Mouse (Mus musculus) c-Kit-positive CD71-positive TER-119-positive erythroid progenitor cells, embryonic 14.5 days (primary cell): ENCODE results near the gene Kcnmb4.

Experiments used
- DNase-seq: peaks from one replicate; pipeline ENCODE4 v3.0.0-alpha.2; 2013; ENCODE audit warnings: low spot score

Kcnmb4 gene

DNA sequence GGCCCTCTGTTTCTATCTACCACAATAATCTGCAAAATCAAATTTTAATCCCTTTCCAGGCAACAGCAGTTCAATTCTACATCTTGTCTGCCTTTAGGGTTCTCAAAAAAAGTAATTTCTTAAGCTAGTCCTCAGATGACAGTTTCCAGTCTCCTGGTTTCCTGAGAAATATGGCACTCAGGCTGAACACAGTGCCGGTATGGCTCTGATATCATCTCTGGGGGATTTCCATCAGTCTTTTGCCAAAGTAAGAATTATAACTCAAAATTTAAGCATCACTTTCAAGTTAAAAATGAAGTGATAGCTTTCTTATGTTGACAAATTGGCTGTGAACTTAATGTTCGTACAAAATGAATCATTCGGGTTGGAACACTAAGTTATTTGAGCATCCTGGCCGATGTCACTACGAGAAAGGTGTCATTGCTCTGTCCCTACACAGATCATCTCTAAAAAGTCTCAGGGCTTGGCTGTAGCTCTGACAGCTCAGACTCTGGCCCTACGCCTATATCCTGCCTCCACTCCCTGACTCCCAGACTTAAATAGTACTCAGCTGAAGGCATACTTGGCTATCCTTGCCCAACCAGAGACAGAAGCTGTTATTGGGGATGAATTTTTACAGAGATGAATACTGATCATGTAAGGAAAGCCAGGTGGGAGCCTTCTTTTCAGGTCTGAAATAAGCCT is 70.8 kb downstream of the Kcnmb4 start:
- no peak for DNase-seq

DNA sequence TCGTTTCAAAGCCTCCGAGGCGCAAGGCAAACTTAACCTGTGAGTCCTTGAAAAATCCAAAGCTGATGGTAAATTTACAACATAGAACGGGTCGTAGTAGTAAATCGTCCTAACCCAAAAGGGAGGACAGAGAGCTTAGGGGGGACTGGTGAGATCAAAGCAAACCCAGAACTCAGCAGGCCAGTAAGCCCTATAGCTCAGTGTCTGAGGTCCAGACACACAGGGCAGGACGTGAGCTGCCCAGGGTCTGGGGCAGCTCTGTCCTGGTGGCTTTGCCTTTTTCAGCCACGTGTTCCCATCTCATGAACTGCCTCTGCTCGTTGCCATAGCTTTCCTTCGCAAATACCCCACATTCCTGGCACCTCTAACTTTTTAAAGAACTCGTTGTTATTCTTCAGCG is 75.7 kb downstream of the Kcnmb4 start:
- DNase-seq, result no peak

DNA sequence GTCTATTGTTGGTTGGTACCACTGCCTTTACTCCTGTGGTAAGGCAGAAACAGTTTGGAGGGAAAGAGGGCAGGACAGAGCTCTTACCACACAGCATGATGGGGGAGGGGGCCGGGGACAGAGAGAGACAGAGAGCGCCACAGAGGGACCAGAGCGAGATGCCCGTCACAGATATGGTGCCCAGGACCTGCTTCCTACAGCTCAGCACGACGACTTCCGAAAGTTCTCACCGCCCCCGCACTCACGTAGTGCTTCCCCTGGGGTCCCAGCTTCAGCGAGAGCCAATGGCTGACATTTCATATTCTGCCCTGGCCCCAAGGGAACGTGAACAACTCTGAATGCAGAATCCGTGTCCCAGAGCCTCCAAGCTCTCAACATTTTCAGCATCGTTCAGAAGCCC is 76.1 kb downstream of the Kcnmb4 start:
- no peak for DNase-seq

DNA sequence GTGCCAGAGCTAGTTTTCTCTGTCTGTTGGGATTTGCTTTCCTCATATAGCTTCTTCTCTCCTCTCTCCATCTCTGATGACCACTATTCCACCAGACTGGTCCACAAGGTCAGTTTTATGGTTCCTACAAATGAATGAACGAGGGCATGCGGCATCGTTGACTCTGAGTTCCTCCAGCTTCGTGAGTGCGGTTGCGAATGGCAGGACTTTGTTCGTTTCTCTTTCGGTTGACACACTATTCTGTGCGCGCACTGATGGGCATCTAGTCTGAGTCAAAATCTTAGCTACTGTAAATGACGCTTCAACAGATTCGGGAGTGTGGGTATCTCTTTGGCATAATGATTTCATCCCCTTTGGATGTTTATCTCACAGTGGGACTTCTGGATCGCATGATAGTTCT is 76.7 kb downstream of the Kcnmb4 start:
- DNase-seq, result no peak

DNA sequence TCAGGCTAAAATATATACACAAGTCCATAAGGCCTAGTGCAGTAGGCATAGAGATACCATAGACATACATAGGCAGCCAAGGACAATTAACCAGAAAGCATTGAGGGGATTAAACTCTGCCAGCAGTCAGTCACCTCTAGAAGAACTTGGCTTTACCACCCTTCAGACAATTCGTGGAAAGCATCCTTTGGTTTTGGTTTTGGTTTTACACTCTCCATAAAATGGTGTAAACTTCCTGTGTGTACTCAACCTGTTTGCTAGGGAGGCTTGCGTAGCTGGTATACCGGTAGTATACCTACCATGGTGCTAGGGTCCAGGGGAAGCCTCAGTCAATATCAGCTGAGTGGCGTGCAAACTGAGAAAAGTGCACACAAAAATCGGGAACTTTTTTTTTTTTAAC is 77.4 kb downstream of the Kcnmb4 start:
- DNase-seq, result no peak

DNA sequence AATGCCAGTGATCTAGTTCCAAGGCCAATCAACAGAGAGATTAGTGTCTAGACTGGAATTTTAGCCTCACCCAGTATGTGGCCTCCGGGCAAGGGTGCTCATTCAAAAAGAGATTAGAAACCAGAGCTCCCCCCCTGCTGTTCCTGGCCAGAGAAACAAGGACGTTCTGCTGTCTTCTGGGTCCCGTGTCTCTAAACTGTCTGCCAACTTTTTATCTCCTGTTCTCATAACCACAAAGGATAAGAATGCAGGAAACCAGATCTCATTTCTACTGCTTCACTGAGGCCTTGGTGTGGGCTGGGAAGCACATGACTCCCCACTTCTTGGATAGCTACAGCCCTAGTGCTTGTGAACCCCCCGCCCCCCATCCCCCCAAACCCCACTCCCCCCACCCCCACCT is 79.1 kb downstream of the Kcnmb4 start:
- no peak for DNase-seq

DNA sequence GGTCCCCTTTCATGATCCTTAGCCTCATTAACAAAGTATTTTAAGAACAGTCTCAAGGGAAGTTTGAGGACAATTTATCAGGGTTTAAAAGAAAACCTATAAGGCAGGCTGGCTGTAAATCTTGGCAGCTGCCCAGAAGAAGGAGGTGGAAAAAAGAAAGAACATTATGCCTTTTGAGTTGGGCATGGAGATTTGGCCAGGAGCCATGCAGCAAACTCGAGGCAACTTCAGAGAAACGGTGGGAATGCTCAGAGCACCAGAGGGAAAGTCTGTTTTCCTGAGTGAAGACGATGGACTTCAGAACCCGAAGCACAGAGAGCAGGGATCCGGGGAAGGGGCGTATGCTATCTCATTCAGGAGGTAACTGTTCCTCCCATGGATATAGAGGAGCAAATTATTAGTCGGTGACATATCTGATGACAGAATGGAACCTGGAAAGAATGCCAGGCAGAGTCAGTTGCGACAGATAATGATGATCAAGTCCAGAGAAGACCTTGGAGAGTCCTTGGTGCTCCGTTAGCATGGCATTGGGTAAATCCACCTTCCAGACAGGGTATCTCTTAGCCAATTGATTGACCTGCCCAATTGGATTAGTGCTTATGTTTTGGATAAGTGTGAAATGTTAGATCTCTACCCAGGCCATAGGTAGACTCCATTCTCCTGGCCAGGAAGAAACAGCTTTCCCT is 79.7 kb downstream of the Kcnmb4 start:
- no peak for DNase-seq

DNA sequence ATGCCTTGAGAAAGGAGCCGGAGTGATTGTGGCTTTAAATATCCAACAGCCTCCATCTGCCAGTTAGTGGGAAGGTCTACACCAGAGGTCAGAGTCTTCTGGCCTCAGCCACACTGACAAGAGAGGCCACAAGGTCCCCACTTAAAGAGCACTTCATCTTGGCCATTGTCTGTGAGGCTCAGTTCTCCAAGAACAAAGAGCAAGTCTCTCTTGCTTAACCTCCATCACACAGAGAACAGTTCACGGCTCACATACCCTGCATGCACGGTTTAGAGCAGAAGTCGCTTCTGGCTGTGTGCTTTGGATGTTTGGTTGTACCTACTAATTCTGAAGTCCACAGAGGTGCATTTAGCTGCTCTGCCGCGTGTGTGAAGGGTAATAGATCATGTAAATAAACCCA is 84.8 kb downstream of the Kcnmb4 start:
- no peak for DNase-seq

DNA sequence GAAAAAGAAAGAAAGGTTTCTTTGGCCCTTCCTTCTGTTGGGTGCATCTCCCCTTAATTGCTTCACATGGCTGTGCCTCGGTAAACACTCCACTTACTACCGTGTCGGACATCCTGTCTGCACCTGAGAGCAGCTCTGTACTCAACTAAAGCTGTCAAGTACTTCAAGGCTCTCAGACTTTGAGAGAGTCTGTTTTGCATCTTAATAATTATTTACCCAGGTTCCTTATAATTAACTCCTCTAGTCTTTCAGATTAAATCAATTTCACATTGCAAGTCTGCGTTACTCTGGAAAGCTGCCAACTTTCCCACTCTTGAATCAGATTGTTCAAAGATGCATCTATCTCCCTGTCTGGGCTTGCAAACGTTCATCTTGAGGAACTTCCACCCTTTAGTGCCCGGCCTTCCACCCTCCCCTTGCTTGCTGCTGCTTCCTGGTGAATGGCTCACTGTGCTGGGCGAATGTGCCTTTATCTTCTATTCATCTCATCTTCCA is 87.2 kb downstream of the Kcnmb4 start:
- no peak for DNase-seq

DNA sequence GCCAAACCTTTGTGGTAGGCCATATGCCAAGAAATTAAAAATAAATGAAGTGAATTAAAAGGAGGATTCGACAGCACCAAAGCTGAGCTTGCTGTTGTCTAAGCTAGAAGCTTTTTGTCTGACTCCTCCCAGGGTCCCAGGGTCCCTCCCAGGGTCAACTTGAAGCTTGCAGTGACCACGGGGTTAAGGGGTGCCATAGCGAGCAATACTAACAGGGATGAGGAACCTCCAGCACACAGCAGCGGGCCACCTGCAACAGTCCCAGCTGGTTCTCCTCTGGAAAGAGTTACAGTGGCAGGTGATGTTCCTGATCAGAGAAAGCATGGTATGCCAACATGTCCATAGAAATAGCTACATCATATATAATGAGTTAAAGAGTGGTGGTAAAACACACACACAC is 89.3 kb downstream of the Kcnmb4 start:
- no peak for DNase-seq

DNA sequence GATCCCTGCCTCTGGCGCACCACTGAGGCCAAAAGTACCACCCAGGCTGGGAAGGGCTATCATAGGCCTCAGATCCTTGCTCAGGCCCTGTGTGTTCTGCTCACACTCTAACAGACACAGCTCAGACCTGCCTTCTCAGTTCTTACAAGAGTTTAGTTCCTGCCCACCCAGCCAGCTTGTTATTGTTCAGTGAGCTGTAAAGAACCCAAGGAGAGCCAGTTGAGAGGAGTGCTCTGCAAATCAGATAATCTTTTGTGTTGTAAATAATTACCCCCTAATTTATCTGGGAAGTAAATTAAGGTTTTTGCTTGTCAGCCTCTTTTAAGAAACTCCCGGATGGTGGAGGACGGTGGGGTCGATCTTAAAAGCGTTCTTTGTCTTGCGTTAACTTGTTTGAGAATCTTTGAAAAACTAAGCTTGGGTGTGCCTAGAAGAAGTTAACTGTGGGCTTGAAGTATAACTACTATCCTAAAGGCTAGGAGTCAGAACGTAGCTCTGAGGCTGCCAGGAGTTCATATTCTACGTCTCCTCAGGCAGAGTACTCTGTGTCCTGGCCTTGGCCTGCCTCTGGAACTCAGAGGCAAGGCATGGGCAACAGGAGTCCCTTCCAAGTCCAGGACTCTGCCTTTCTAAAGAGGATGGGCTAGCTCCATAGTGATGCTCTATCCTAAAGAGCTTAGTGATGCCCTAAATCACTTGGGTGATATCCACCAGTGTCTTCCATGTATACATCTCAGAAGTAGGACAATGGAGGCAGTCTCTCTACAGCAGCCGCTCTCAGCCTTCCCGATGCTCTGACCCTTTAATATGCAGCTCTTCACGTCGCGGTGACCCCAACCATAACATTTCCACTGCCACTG is 90.6 kb downstream of the Kcnmb4 start:
- no peak for DNase-seq

DNA sequence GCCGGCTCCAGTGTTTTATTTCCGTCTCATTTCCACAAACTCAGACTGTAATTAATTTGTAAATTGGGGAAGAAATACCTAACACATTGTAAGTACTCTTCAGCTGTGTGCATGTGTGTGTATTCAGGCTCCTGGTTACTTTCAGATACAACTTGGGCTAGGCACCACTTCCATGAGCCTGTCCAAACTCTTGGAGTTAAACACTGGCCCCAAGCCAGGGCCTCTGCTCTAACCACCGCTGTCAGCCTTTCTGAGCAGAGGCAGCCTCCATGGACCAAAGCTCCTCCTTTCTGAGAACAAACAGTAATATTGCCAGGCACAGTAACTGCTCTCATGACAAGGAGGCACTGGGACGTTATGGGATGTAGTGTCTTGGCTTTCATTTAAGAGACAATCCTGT is 96.8 kb downstream of the Kcnmb4 start:
- no peak for DNase-seq

DNA sequence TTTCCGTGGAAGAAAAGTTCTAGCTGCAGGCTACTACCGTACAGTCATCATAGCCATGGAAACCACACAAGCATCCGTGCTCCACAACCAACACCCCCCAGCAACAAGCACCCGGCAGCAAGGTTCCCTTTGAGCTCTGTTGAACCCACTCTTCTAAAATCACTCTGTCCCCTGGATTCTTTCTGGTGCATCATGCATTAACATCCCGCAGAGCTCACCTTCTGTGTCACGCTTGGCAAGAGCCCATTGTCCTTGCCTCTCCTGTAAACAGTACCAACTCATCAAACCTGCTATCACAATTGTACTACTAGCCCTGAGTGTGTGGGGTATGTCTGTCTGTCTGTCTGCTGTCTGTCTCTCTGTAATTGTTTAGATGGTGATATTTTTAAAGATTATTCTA is 99.6 kb downstream of the Kcnmb4 start:
- DNase-seq, result no peak

DNA sequence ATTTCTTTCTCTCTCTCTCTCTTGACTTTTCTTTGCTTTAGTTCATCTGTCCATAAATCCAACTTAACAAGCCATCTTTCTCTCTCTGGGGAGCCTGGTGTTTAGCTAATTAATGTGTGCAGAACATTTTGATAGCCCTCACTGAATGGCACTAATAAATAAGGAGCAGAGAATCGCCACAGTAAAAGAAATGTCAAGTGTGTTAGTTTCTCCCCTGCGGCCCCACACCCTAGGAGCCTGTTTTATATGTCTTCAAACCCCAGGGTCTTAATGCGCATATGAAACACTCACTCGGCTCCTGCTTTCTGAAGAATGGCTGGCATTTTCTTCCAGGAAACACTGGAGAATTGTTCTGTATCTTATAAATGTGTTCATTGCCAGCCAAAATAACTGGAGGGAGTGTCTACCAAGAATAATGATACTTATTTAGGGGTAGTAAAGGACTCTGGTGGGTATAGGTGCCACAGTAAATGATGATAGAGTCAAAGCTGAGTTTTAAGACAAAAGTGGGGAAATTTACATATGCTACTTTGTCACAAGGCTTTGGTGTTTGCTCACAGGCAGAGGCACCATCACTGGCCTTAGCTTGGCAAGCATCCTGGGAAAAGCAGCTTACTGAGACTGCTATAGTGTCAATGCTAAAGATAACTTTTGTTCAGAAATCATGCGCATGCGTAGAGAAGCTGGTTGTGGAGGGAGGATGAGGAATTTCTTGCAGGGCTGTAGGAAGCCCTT is 102.5 kb downstream of the Kcnmb4 start:
- DNase-seq, result no peak
